In the genomic region with DNA sequence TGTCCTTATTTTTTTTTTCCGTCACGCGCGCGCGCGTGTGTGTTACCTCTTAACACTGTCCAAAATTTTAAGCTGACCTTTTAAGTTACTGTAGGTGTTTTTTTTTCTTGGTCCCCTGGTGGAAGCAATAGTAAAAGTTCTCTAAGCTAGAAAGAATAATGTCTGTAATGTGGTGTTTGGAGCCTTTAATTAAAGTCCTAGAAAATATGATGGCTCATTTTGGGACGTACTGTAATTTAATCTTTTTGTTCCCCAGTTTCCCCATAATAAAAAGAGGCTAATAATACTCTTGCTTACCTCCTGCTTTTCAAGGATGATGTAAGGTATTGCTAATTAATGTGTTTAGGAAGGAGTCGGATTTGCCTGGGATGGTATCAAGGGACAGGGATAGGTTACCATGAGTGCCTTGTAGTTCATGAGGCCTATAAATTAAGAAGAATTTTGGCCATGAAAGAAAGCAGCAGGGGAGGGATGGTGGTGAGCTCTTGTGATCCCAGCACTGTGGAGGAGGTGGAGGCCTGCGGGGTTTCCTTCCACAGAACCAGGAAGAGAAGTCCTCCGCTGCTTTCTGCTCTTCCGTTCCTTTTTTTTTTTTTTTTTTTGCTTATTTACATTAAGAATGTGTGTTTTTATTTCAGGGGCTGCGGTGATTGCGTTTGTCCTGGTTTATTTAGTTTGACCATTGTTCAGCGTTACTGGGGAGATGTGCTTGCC, we compare ENCODE assay signal across 9 mouse cellular contexts. TPM values are rescaled to one million over a fixed set of nuclear protein-coding genes. Genes with fewer than 3 reads are reported as not detected.
DNase-seq lines count a peak whose midpoint lies in the region; ATAC-seq and TF ChIP-seq lines count a peak whose summit lies in the region.
"Had no signal": no experiment of that assay in that cellular context is flagged by ENCODE, and none has a peak within 500 bp of the region (broad histone marks: within the 10 kb centered on the region; RNA-seq: fewer than 3 reads in every experiment).

No protein-coding gene starts in this region.

- ATAC-seq in forebrain, embryonic 15.5 days (replicated peaks) = no peak
- ATAC-seq in liver, embryonic 12.5 days = no peak
- no peak for ATAC-seq in stomach, embryonic 16.5 days (ENCODE audit: insufficient read depth, low FRiP score)
- no peak for ATAC-seq in monocyte, adult 5-6 weeks (replicated peaks; ENCODE audit: insufficient number of reproducible peaks, low FRiP score, low TSS enrichment, poor library complexity, severe bottlenecking)

- peak overlapping the region; percentile 97 for H3K4me3 ChIP-seq in ES-Bruce4 (ENCODE audit: low read depth, low read length)
- H3K4me3 ChIP-seq in forebrain, embryonic 15.5 days = peak overlapping the region; percentile 99
- peak overlapping the region; percentile 90 for H3K4me3 ChIP-seq in liver, embryonic 12.5 days
- peak overlapping the region; percentile 93 for H3K4me3 ChIP-seq in stomach, embryonic 16.5 days (replicated peaks; ENCODE audit: low read length)

- H3K4me2 ChIP-seq in forebrain, embryonic 15.5 days (replicated peaks) = peak overlapping the region; percentile 72
- peak overlapping the region; percentile 89 for H3K4me2 ChIP-seq in liver, embryonic 12.5 days
- peak overlapping the region; percentile 78 for H3K4me2 ChIP-seq in stomach, embryonic 16.5 days (ENCODE audit: low read depth, low read length)

- H3K27me3 ChIP-seq in ES-Bruce4 (ENCODE audit: control insufficient read depth, insufficient read depth, low read length, poor library complexity, severe bottlenecking) = no peaks in the 10 kb centered on the region
- no peaks in the 10 kb centered on the region for H3K27me3 ChIP-seq in forebrain, embryonic 15.5 days
- H3K27me3 ChIP-seq in liver, embryonic 12.5 days (replicated peaks) = no peaks in the 10 kb centered on the region
- H3K27me3 ChIP-seq in stomach, embryonic 16.5 days (ENCODE audit: control insufficient read depth, insufficient read depth, low read length) = no peaks in the 10 kb centered on the region

- no peaks in the 10 kb centered on the region for H3K4me1 ChIP-seq in ES-Bruce4 (ENCODE audit: control insufficient read depth, insufficient read depth, low read length)
- peaks cover 48% of the 10 kb centered on the region for H3K4me1 ChIP-seq in forebrain, embryonic 15.5 days
- H3K4me1 ChIP-seq in liver, embryonic 12.5 days = peaks cover 51% of the 10 kb centered on the region
- peaks cover 44% of the 10 kb centered on the region for H3K4me1 ChIP-seq in stomach, embryonic 16.5 days (ENCODE audit: control insufficient read depth, insufficient read depth, low read length)

- H3K27ac ChIP-seq in ES-Bruce4 (ENCODE audit: insufficient read depth, low read length) = peak overlapping the region; percentile 89
- peak overlapping the region; percentile 100 for H3K27ac ChIP-seq in forebrain, embryonic 15.5 days (replicated peaks)
- no peak overlapping the region; the same call in 1 of the 2 replicates for H3K27ac ChIP-seq in liver, embryonic 12.5 days
- peak overlapping the region; percentile 100 for H3K27ac ChIP-seq in stomach, embryonic 16.5 days (ENCODE audit: low read length)

- no peaks in the 10 kb centered on the region for H3K9me3 ChIP-seq in ES-Bruce4 (replicated peaks; ENCODE audit: control insufficient read depth, insufficient read depth, low read length, poor library complexity, severe bottlenecking)
- H3K9me3 ChIP-seq in forebrain, embryonic 15.5 days = no peaks in the 10 kb centered on the region
- no peaks in the 10 kb centered on the region for H3K9me3 ChIP-seq in liver, embryonic 12.5 days (replicated peaks)
- no peaks in the 10 kb centered on the region for H3K9me3 ChIP-seq in stomach, embryonic 16.5 days (replicated peaks; ENCODE audit: control insufficient read depth, low read length)

- TF ChIP-seq POLR2A in ES-Bruce4 (IDR thresholded peaks at IDR 0.05; ENCODE audit: insufficient read depth, low read length) = no peak

- TF ChIP-seq EP300 in ES-Bruce4 (IDR thresholded peaks at IDR 0.05; ENCODE audit: insufficient read depth, low read depth, low read length) = no peak

- H3K36me3 ChIP-seq in ES-Bruce4 (ENCODE audit: control insufficient read depth, insufficient read depth, low read length, poor library complexity, severe bottlenecking) = 0 out of 2 replicates have a peak, but pooled peaks cover 2% of the 10 kb centered on the region
- H3K36me3 ChIP-seq in forebrain, embryonic 15.5 days = no peaks in the 10 kb centered on the region
- no peaks in the 10 kb centered on the region for H3K36me3 ChIP-seq in liver, embryonic 12.5 days
- H3K36me3 ChIP-seq in stomach, embryonic 16.5 days (ENCODE audit: control insufficient read depth, insufficient read depth, low read length) = no peaks in the 10 kb centered on the region

- TF ChIP-seq CTCF in ES-Bruce4 (IDR thresholded peaks at IDR 0.05; ENCODE audit: low read depth, low read length) = no peak

- peak; percentile 32 for DNase-seq in embryo, embryonic 10 days (ENCODE audit: low spot score)
- no peak for DNase-seq in embryo, embryonic 9.5 days (ENCODE audit: extremely low spot score)
- no peak for DNase-seq in right cerebral cortex, adult 2 months (ENCODE audit: low spot score in 2 of 2)

- 1% methylated on average over 15 of the region's 15 CpGs for WGBS in forebrain, embryonic 15.5 days
- 6% methylated on average over 15 of the region's 15 CpGs for WGBS in liver, embryonic 12.5 days (ENCODE audit: insufficient replicate concordance)
- WGBS in stomach, embryonic 16.5 days = 1% methylated on average over 15 of the region's 15 CpGs

- peak overlapping the region; percentile 94 for H3K9ac ChIP-seq in ES-Bruce4 (ENCODE audit: low read depth, poor library complexity, severe bottlenecking)
- H3K9ac ChIP-seq in forebrain, embryonic 15.5 days (replicated peaks) = peak overlapping the region; percentile 96
- H3K9ac ChIP-seq in liver, embryonic 12.5 days = peak overlapping the region; percentile 94
- peak overlapping the region; percentile 100 for H3K9ac ChIP-seq in stomach, embryonic 16.5 days (ENCODE audit: low read length)

RNA-seq across cellular contexts. Expression of gene Reep3, which starts 0.8 kb away (rescaled TPM):
- 47.9 and 50.5 TPM in 2 replicates for polyA plus RNA-seq in ES-Bruce4 (2011; ENCODE audit: insufficient read depth, insufficient read length, low read depth, missing spikeins)
- polyA plus RNA-seq in forebrain, embryonic 15.5 days (2015; fragmentation: Nextera tagmentation; extraction: Ambion mirVana) = 36.6 and 37.0 TPM in 2 replicates
- polyA plus RNA-seq in liver, embryonic 12.5 days (2016; fragmentation: Nextera tagmentation; extraction: Ambion mirVana) = 8.7 and 8.8 TPM in 2 replicates
- polyA plus RNA-seq in stomach, embryonic 16.5 days (2015; fragmentation: Nextera tagmentation; extraction: Ambion mirVana) = 44.0 and 52.0 TPM in 2 replicates
- 12.9 to 19.6 TPM (median 19.1 TPM) in 3 replicates for total RNA-seq in monocyte, adult 5-6 weeks (2017)
- total RNA-seq: MEL had no signal

RNA-seq across cellular contexts. Expression of gene Jmjd1c, which starts 1.7 kb away (rescaled TPM):
- polyA plus RNA-seq in ES-Bruce4 (2011; ENCODE audit: insufficient read depth, insufficient read length, low read depth, missing spikeins) = 123 and 141 TPM in 2 replicates
- 64.1 and 65.2 TPM in 2 replicates for polyA plus RNA-seq in forebrain, embryonic 15.5 days (2015; fragmentation: Nextera tagmentation; extraction: Ambion mirVana)
- polyA plus RNA-seq in liver, embryonic 12.5 days (2016; fragmentation: Nextera tagmentation; extraction: Ambion mirVana) = 16.1 and 16.3 TPM in 2 replicates
- 26.7 and 30.3 TPM in 2 replicates for polyA plus RNA-seq in stomach, embryonic 16.5 days (2015; fragmentation: Nextera tagmentation; extraction: Ambion mirVana)
- total RNA-seq in monocyte, adult 5-6 weeks (2017) = 110 to 165 TPM (median 124 TPM) in 3 replicates
